Mouse (Mus musculus) heart, embryonic 16.5 days (tissue): Measurements from ENCODE around the gene Psmb4. TPM values are rescaled to one million over a fixed set of nuclear protein-coding genes. Genes with fewer than 3 reads are reported as not detected.
"Not testable (repeated sequence)": the region's sequence is repeated elsewhere in the genome, so short reads cannot be mapped to it uniquely, and the experiment has no call there.

Source experiments
- ATAC-seq: fragments of 200-750 bp; cut with Nextera tagmentation; replicated peaks from 2 replicates; pipeline ENCODE4 v1.8.0; 2017; ENCODE audit warnings: moderate number of reproducible peaks; ENCODE audit not compliant: insufficient read depth, low FRiP score; ENCODE audit errors: extremely low read depth
- H3K27ac ChIP-seq: fragments of 300-500 bp; sonication (generic); 2 replicates; pipeline ENCODE4 v1.5.1; 2014; ENCODE audit warnings: mild to moderate bottlenecking, low read length, control low read depth, moderate library complexity
- H3K27me3 ChIP-seq: fragments of 300-500 bp; sonication (generic); 2 replicates; pipeline ENCODE4 v1.6.1; 2014; ENCODE audit warnings: low read length, mixed read lengths; ENCODE audit not compliant: control insufficient read depth, insufficient read depth
- H3K36me3 ChIP-seq: fragments of 300-500 bp; sonication (generic); 2 replicates; pipeline ENCODE4 v1.6.1; 2014; ENCODE audit not compliant: control insufficient read depth, insufficient read depth
- H3K4me1 ChIP-seq: fragments of 300-500 bp; sonication (generic); 2 replicates; pipeline ENCODE4 v1.6.1; 2014; ENCODE audit warnings: low read length, mixed read lengths; ENCODE audit not compliant: control insufficient read depth, insufficient read depth
- H3K4me2 ChIP-seq: fragments of 300-500 bp; sonication (generic); 2 replicates; pipeline ENCODE4 v1.6.1; 2014; ENCODE audit warnings: low read depth, mild to moderate bottlenecking, control low read depth, low read length
- H3K4me3 ChIP-seq: fragments of 300-500 bp; sonication (generic); 2 replicates; pipeline ENCODE4 v1.5.1; 2014; ENCODE audit warnings: mild to moderate bottlenecking, control low read depth, low read length
- H3K9ac ChIP-seq: fragments of 300-500 bp; sonication (generic); 2 replicates; pipeline ENCODE4 v1.6.1; 2014; ENCODE audit warnings: low read length, control low read depth
- H3K9me3 ChIP-seq: fragments of 300-500 bp; sonication (generic); replicated peaks from 2 replicates; pipeline ENCODE4 v1.6.1; 2016; ENCODE audit warnings: low read length; ENCODE audit not compliant: control insufficient read depth
- WGBS: fragments of 180-500 bp; shearing (Covaris S2); extraction: QIAGEN DNeasy Blood & Tissue Kit; methylation state at CpG from one replicate; pipeline ENCODE4 v1.1.7; 2014; 5-methylcytosine and 5-hydroxymethylcytosine counted together
- polyA plus RNA-seq: library from polyadenylated mRNA; unstranded; fragments of >200 nt; fragmentation: Nextera tagmentation; extraction: Ambion mirVana; gene quantifications from 2 replicates; pipeline ENCODE4 v1.2.1, GENCODE M21; 2015

Gene Psmb4
- polyA plus RNA-seq, 1 experiment from 2014 or later: 299 TPM

DNA sequence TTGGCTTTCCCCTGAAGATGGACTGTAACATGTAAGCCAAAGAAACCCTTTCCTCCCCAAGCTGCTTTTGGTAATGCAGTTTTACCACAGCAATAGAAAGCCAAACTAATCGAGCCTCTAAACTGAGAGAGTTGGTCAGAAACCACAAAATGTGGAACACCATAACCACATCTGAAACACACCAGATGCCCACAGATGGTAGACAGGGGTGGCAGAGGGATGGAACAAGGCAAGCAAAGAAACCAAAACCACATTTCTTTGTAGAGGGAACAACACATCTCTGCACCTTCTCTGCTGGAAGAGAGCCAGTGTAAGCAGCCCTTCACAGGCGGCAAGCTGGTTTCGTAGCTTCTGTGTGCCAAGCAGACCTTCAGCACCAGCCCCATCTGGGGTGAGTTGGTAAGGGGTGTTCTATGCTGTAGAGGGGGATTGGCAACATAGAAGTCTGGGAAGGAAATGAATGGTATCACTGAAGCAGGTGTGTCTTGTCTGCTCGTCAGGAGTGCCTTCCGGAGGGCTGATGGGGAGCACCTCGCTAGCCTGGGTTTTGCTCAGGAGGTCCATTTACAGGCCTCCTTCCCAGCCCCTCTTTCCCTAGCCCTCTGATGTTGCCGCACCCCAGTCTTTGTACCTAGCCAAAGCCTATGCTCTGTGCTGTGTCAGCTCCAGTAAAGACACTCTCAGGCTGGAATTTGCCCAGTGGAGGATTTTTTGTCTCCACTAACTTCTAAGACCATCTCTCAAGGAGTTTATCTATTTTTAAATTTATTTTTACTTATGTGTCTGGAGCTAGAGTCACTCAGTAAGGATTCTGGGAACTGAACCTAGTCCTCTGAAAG is 29.4 kb upstream of the Psmb4 start:
- ATAC-seq: no peak
- 65% methylated on average over 7 of the region's 7 CpGs for WGBS
- Histone ChIP-seq H3K4me1 (0 out of 2 replicates have a peak, but pooled peaks cover 5% of the 10 kb centered on the region), H3K4me2 (no peak overlapping the region), H3K27me3 (no peaks in the 10 kb centered on the region), H3K9ac (no peak overlapping the region), H3K4me3 (no peak overlapping the region), H3K9me3 (no peaks in the 10 kb centered on the region), H3K27ac (no peak overlapping the region), H3K36me3 (no peaks in the 10 kb centered on the region)

DNA sequence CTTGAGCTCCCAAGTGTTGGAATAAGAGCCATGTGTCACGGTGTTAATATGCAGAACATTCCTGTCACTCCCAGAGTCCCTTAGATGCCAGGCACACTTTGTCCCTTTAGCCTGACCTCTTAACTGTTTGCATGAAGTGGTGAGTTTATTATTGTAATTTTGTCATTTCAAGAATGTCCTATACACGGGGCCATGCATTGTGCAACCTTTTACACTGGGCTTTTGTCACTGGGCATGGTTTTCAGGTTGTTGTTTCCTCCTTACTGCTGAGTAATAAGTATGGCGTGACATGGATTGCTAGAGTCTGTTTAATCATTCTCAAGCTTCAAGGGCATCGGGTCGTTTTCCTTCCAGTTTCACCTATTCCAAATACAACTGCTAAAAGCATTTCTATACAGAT is 27.0 kb upstream of the Psmb4 start:
- Histone ChIP-seq H3K36me3 (no peaks in the 10 kb centered on the region), H3K27ac (no peak overlapping the region), H3K27me3 (no peaks in the 10 kb centered on the region), H3K9me3 (no peaks in the 10 kb centered on the region), H3K9ac (no peak overlapping the region), H3K4me2 (no peak overlapping the region), H3K4me3 (no peak overlapping the region), H3K4me1 (0 out of 2 replicates have a peak, but pooled peaks cover 5% of the 10 kb centered on the region)
- no peak for ATAC-seq
- WGBS: 46% methylated on average over 5 of the region's 5 CpGs

DNA sequence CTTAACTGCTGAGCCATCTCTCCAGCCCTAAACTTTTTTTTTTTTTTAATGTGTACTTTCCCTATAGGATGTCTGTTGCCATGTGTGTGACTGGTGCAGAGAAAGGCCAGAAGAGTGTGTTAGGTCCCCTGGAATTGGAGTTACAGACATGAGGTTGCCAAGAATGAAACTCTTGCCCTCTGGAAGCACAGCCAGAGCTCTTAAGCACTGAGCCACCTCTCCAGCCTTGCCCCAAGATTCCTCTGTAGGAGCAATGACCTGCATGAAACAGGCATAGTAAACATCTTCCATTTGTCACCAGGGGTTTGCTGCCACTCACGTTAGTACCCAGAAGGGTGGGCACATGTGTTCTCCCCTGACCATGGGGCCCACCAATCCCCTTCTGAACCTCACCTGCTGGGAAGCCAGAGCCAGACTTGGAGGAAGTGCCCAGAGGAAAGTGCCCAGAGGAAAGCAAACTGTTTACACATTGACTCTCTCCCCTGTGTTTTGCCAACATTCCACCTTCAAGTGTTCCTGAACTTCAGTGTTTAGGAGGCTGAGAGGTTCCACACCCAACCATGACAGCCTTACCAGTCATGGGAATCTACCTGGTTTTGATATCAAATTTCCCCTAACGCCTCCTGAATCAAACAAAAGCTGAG is 24.4 kb upstream of the Psmb4 start:
- no peak for ATAC-seq
- 55% methylated on average over 2 of the region's 2 CpGs for WGBS
- H3K27ac ChIP-seq: no peak overlapping the region

DNA sequence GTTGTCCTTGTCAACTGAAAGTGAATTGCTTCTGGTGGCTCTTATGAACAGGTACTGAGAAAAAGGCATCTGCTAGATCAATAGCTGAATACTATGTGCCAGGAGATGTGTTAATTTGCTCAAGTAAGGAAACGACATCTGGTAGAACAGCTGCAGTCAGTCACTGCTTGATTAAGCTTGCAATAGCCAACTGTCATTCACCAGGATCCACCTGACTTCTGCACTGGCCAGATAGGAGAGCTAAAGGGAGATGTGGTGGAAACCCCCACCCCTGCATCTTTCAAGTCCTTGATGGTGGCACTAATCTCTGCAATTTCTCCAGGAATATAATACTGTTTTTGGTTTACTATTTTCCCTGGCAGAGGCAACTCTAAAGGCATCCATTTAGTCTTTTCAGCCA is 19.7 kb upstream of the Psmb4 start:
- no peaks in the 10 kb centered on the region for H3K4me1 ChIP-seq
- no peak overlapping the region for H3K4me3 ChIP-seq
- WGBS: 34% methylated on average over 1 of the region's 1 CpGs
- no peak overlapping the region for H3K27ac ChIP-seq
- H3K4me2 ChIP-seq: no peak overlapping the region
- H3K36me3 ChIP-seq: no peaks in the 10 kb centered on the region
- ATAC-seq: no peak
- H3K9me3 ChIP-seq: no peaks in the 10 kb centered on the region
- no peaks in the 10 kb centered on the region for H3K27me3 ChIP-seq
- no peak overlapping the region for H3K9ac ChIP-seq

More for the DNA sequence above, 24.4 kb upstream of the Psmb4 start:
- H3K36me3 ChIP-seq: no peaks in the 10 kb centered on the region
- no peak overlapping the region for H3K4me3 ChIP-seq
- H3K9me3 ChIP-seq: no peaks in the 10 kb centered on the region
- H3K9ac ChIP-seq: no peak overlapping the region
- H3K27me3 ChIP-seq: no peaks in the 10 kb centered on the region
- no peaks in the 10 kb centered on the region for H3K4me1 ChIP-seq
- H3K4me2 ChIP-seq: no peak overlapping the region

DNA sequence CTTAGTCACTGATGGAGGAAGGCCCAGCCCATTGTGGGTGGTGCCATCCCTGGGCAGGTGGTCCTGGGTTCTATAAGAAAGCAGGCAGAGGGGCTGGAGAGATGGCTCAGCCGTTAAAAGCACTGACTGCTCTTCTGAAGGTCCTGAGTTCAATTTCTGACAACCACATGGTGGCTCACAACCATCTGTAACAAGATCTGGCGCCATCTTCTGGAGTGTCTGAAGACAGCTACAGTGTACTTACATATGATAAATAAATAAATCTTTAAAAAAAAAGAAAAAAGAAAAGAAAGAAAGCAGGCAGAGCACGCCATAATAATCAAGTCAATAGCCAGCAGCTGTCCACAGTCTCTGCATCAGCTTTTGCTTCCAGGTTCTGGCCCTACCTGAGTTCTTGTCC is 18.0 kb upstream of the Psmb4 start:
- H3K9ac ChIP-seq, H3K36me3 ChIP-seq, H3K27me3 ChIP-seq, H3K4me2 ChIP-seq, H3K27ac ChIP-seq, H3K4me3 ChIP-seq, H3K9me3 ChIP-seq, ATAC-seq, H3K4me1 ChIP-seq: not testable (repeated sequence)
- WGBS: 60% methylated on average over 3 of the region's 3 CpGs

DNA sequence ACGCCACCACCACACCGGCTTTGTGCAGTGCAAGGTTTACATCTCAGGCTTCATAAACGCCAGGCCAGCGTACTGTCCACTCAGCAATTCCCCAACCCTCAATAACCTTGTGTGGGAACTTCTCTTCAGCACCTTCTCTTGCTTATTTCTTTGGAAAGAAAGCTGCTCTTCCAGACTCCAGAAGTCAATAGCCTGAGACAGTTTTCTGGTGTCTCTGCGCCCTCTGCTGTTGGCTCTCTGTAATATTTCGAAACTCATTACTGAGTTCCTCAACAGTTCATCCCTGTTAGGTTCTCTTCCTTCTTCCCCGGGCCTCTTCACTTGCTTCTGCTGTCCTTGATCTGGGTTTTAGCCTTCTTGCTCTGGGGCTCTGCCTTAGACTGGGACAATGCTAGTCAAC is 16.0 kb upstream of the Psmb4 start:
- no peak for ATAC-seq
- Histone ChIP-seq H3K27me3 (no peaks in the 10 kb centered on the region), H3K9me3 (no peaks in the 10 kb centered on the region), H3K4me1 (no peaks in the 10 kb centered on the region), H3K4me3 (no peak overlapping the region), H3K27ac (no peak overlapping the region), H3K4me2 (no peak overlapping the region), H3K36me3 (no peaks in the 10 kb centered on the region), H3K9ac (no peak overlapping the region)
- 20% methylated on average over 7 of the region's 7 CpGs for WGBS

DNA sequence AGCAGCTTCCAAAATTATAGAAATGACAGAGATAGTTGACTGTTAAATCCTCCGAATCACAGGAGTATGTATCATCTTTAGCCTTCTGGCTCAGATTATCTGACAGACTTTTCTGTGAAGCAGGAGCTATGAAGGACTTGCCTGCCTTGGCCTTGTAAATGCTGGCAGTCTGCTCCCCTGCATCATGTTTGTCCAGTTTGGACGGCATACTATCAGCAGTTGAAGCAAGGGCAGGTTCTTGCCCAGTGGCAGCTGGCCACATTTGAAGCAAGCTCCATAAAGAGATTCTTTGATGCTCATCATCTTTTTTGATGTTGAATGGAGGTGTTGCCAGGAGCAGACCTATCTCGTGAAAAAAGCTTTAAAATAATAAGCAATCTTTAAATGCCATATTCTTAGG is 7.3 kb upstream of the Psmb4 start:
- Histone ChIP-seq H3K4me1 (no peaks in the 10 kb centered on the region), H3K27me3 (no peaks in the 10 kb centered on the region), H3K9ac (no peak overlapping the region), H3K9me3 (no peaks in the 10 kb centered on the region), H3K4me3 (no peak overlapping the region), H3K4me2 (no peak overlapping the region), H3K27ac (no peak overlapping the region), H3K36me3 (no peaks in the 10 kb centered on the region)
- no peak for ATAC-seq
- WGBS: 61% methylated on average over 3 of the region's 3 CpGs

DNA sequence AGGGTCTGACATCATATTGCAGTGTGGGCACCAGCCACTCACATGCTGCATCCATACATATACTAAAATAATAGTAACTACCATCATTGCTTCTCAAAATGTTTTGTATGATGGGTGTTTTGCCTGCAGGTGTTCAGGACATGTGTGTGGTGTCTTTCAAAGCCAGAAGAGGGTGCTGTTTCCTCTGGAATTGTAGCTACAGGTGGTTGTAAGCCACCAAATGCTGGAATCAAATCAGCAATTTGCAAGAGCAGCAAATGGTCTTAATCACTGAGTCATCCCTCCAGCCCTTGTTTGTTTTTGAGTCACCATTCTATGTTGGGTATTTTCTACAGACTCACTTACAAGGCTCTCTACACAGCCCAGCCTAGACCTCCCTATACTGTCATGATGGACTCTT is 1.8 kb upstream of the Psmb4 start:
- Histone ChIP-seq H3K36me3 (peaks cover 15% of the 10 kb centered on the region), H3K4me2 (no peak overlapping the region)
- ATAC-seq: no peak

DNA sequence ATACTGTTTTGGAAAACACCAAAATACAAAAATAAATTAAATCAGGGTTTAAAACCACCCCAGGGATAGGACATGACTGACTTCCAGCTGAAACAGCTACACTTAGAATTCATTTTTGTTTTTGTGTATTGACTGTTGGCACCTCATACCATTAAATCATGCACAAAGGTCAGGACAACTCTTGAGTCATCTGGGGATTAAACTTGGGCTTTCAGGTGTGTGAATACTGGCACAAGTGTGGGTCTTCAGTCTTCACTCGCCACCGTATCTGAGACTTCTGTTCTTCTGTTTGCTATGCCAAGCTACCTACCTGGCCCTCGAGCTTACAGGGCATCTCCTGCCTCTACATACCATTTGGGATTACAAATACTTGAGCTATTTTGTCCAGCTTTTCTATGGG is 4.2 kb downstream of the Psmb4 start:
- Histone ChIP-seq H3K9me3 (no peaks in the 10 kb centered on the region), H3K36me3 (peaks cover 55% of the 10 kb centered on the region), H3K27me3 (no peaks in the 10 kb centered on the region), H3K4me3 (no peak overlapping the region), H3K9ac (no peak overlapping the region), H3K27ac (no peak overlapping the region), H3K4me1 (peaks cover 14% of the 10 kb centered on the region), H3K4me2 (no peak overlapping the region)
- no peak for ATAC-seq
- 80% methylated on average over 3 of the region's 3 CpGs for WGBS

More for the DNA sequence above, 1.8 kb upstream of the Psmb4 start:
- H3K9me3 ChIP-seq: no peaks in the 10 kb centered on the region
- H3K9ac ChIP-seq: no peak overlapping the region
- H3K4me3 ChIP-seq: no peak overlapping the region
- H3K27ac ChIP-seq: no peak overlapping the region
- no peaks in the 10 kb centered on the region for H3K27me3 ChIP-seq
- H3K4me1 ChIP-seq: peaks cover 14% of the 10 kb centered on the region
